Mouse (Mus musculus) CH12.LX (cell line): Measurements from ENCODE around the gene Vps26b.

ENCODE experiments used
- CTCF ChIP-seq, 2 experiments: IDR thresholded peaks in 1 of 2; conservative IDR thresholded peaks in 1 of 2; 2 replicates each; pipeline ENCODE4 v1.5.1; 2011 to 2012; ENCODE audit warnings: low read depth in 2 of 2, low read length in 2 of 2, improper control_type of control experiment in 1 of 2, inconsistent platforms in 1 of 2, mild to moderate bottlenecking in 1 of 2, moderate library complexity in 1 of 2
- EP300 ChIP-seq: IDR thresholded peaks from 2 replicates; pipeline ENCODE4 v1.6.1; 2011; ENCODE audit warnings: low read length, improper control_type of control experiment
- ETS1 ChIP-seq: conservative IDR thresholded peaks from 2 replicates; pipeline ENCODE4 v1.6.1; 2012; ENCODE audit warnings: low read depth, mild to moderate bottlenecking, inconsistent platforms, low read length, improper control_type of control experiment, moderate library complexity
- JUND ChIP-seq: conservative IDR thresholded peaks from 2 replicates; pipeline ENCODE4 v1.6.1; 2011; ENCODE audit warnings: low read depth, low read length, improper control_type of control experiment
- KAT2A ChIP-seq: IDR thresholded peaks from 2 replicates; pipeline ENCODE4 v1.6.1; 2012; ENCODE audit warnings: low read length, improper control_type of control experiment, inconsistent platforms; ENCODE audit not compliant: insufficient replicate concordance
- MYC ChIP-seq: IDR thresholded peaks from 2 replicates; pipeline ENCODE4 v1.6.1; 2011; ENCODE audit warnings: low read depth, mild to moderate bottlenecking, improper control_type of control experiment, low read length
- POLR2A ChIP-seq: IDR thresholded peaks from 2 replicates; pipeline ENCODE4 v1.6.1; 2011; ENCODE audit warnings: low read depth, mild to moderate bottlenecking, improper control_type of control experiment, low read length
- RAD21 ChIP-seq: IDR thresholded peaks from 2 replicates; pipeline ENCODE4 v1.6.1; 2011; ENCODE audit warnings: low read depth, mild to moderate bottlenecking, low read length, improper control_type of control experiment, moderate library complexity
- TBP ChIP-seq: conservative IDR thresholded peaks from 2 replicates; pipeline ENCODE4 v1.6.1; 2011; ENCODE audit warnings: low read depth, low read length, improper control_type of control experiment
- USF2 ChIP-seq: conservative IDR thresholded peaks from 2 replicates; pipeline ENCODE4 v1.6.1; 2011; ENCODE audit warnings: low read depth, low read length, improper control_type of control experiment
- ZMIZ1 ChIP-seq: IDR thresholded peaks from 2 replicates; pipeline ENCODE4 v1.6.1; 2012; ENCODE audit warnings: low read depth, mild to moderate bottlenecking, inconsistent platforms, low read length, improper control_type of control experiment

DNA sequence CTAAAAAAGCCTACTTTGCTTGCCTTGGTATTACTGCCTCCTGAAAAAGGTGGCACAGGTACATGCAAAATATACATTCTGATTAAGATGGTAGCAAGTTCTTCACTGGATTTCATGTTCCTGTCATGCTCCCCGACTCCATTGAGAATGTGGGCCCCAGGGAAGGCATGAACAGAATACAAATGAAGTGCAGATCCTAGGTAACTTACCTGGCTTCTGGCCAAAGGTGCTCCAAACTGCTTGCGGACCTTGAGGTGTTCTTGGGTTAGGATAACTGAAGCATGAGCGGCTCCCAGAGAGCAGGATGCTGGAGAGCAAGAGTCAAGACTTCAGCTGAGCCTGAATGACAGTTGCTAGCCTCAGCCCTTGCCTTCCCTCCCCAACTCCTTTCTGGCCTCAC is 51.1 kb downstream of the Vps26b start:
- TF ChIP-seq ETS1 (no peak), JUND (no peak), CTCF (conservative IDR thresholded peaks at IDR 0.05 in 1 of 2, IDR thresholded peaks at IDR 0.05 in 1 of 2; ENCODE audit: low read depth in 2 of 2, low read length in 2 of 2) (no peak), EP300 (no peak), TBP (no peak), USF2 (no peak), KAT2A (no peak), ZMIZ1 (no peak), MYC (no peak), RAD21 (no peak), POLR2A (no peak)
